Mouse (Mus musculus) G1E (cell line): ENCODE data around the gene Cpne6. TPM values are rescaled to one million over a fixed set of nuclear protein-coding genes. Genes with fewer than 3 reads are reported as not detected.
A peak's percentile ranks its signal among the peaks of the same experiment; 100 is the strongest.

Experiments used
- ATAC-seq: 2 replicates; pipeline ENCODE4 v1.8.0; 2016; ENCODE audit warnings: mild to moderate bottlenecking; ENCODE audit not compliant: insufficient number of reproducible peaks, poor library complexity, low FRiP score, severe bottlenecking; ENCODE audit errors: extremely low read depth
- DNase-seq: peaks from one replicate; pipeline ENCODE4 v3.0.0; 2012; ENCODE audit warnings: low spot score
- H3K27me3 ChIP-seq: 2 replicates; pipeline ENCODE4 v1.6.1; 2012; ENCODE audit warnings: mild to moderate bottlenecking, low read length, inconsistent platforms; ENCODE audit not compliant: insufficient read depth
- H3K36me3 ChIP-seq: replicated peaks from 2 replicates; pipeline ENCODE3; 2012; ENCODE audit warnings: mild to moderate bottlenecking, inconsistent platforms
- H3K4me1 ChIP-seq: 2 replicates; pipeline ENCODE4 v1.6.1; 2012; ENCODE audit warnings: low read depth, low read length, inconsistent platforms, mixed read lengths; ENCODE audit not compliant: insufficient read depth
- H3K4me3 ChIP-seq: 2 replicates; pipeline ENCODE4 v1.5.1; 2012; ENCODE audit warnings: low read depth, mild to moderate bottlenecking, inconsistent platforms, low read length, moderate library complexity, mixed read lengths
- H3K9me3 ChIP-seq: replicated peaks from 2 replicates; pipeline ENCODE4 v1.6.1; 2012; ENCODE audit warnings: inconsistent platforms
- CTCF ChIP-seq: IDR thresholded peaks from 2 replicates; pipeline ENCODE4 v1.5.1; 2012; ENCODE audit warnings: low read depth, low read length, inconsistent platforms, mixed read lengths
- GATA1 ChIP-seq: IDR thresholded peaks from 2 replicates; pipeline ENCODE4 v1.6.1; 2012; ENCODE audit warnings: borderline replicate concordance, low read length, inconsistent platforms, mixed read lengths
- GATA2 ChIP-seq: IDR thresholded peaks from 2 replicates; pipeline ENCODE4 v1.6.1; 2012; ENCODE audit warnings: low read depth, low read length, inconsistent platforms, borderline replicate concordance
- POLR2AphosphoS5 ChIP-seq: IDR thresholded peaks from 2 replicates; pipeline ENCODE4 v1.6.1; 2012; ENCODE audit warnings: low read depth, low read length, inconsistent platforms; ENCODE audit not compliant: insufficient replicate concordance
- TAL1 ChIP-seq: conservative IDR thresholded peaks from 2 replicates; pipeline ENCODE4 v1.6.1; 2012; ENCODE audit warnings: low read depth, low read length, inconsistent platforms, mixed read lengths
- polyA plus RNA-seq: library from polyadenylated mRNA; stranded (reverse); fragments of >175 nt; gene quantifications from 2 replicates; pipeline ENCODE4 v1.2.3, GENCODE M21; 2012
- total RNA-seq, 2 experiments: library from RNA; stranded (forward) in 1 of 2; stranded (reverse) in 1 of 2; fragments of 200-1000 nt in 1 of 2; fragments of >200 nt in 1 of 2; fragmentation: Nextera tagmentation in 1 of 2; gene quantifications; 2 replicates each; pipeline ENCODE4 v1.2.3; 2014 to 2017

Cpne6 gene
- total and polyA plus RNA-seq, 3 experiments: 0.03 to 0.11 TPM; not detected in 1

- no peak for ATAC-seq
- peak overlapping the region; percentile 78 for H3K4me3 ChIP-seq
- DNase-seq: peak; percentile 45
- H3K27me3 ChIP-seq: peaks cover 6% of the 10 kb centered on the region
- H3K36me3 ChIP-seq: peaks cover 43% of the 10 kb centered on the region
- TF ChIP-seq GATA1: no peak
- TF ChIP-seq CTCF: no peak
- TF ChIP-seq POLR2AphosphoS5: no peak
- TF ChIP-seq TAL1: no peak
- no peak for TF ChIP-seq GATA2
- peaks cover 39% of the 10 kb centered on the region for H3K4me1 ChIP-seq
- no peaks in the 10 kb centered on the region for H3K9me3 ChIP-seq
Observed at GRCm38 (mm10) chr14:55540787-55541321, 30.6 kb downstream of the Cpne6 start.

- ATAC-seq (no peak), DNase-seq (no peak)
- Histone ChIP-seq H3K36me3 (peaks cover 56% of the 10 kb centered on the region), H3K27me3 (peaks cover 6% of the 10 kb centered on the region), H3K4me1 (peaks cover 35% of the 10 kb centered on the region), H3K4me3 (no peak overlapping the region), H3K9me3 (no peaks in the 10 kb centered on the region)
- no peak for TF ChIP-seq CTCF
- no peak for TF ChIP-seq GATA2
- no peak for TF ChIP-seq TAL1
- TF ChIP-seq POLR2AphosphoS5: no peak
- TF ChIP-seq GATA1: no peak
Observed at GRCm38 (mm10) chr14:55542268-55542667, 32.0 kb downstream of the Cpne6 start.

- Histone ChIP-seq H3K4me3 (no peak overlapping the region), H3K9me3 (no peaks in the 10 kb centered on the region), H3K27me3 (no peaks in the 10 kb centered on the region; the same call in 1 of the 2 replicates), H3K36me3 (peaks cover 77% of the 10 kb centered on the region), H3K4me1 (peaks cover 34% of the 10 kb centered on the region)
- no peak for DNase-seq
- no peak for ATAC-seq
- TF ChIP-seq CTCF (no peak), TAL1 (no peak), POLR2AphosphoS5 (no peak), GATA2 (no peak), GATA1 (no peak)
Observed at GRCm38 (mm10) chr14:55544334-55544733, 34.1 kb downstream of the Cpne6 start.

GRCm38 (mm10) chr14:55550191-55550590, 39.9 kb downstream of the Cpne6 start:
- Histone ChIP-seq H3K27me3 (no peaks in the 10 kb centered on the region), H3K4me1 (peaks cover 14% of the 10 kb centered on the region), H3K4me3 (no peak overlapping the region), H3K9me3 (no peaks in the 10 kb centered on the region), H3K36me3 (peaks cover 58% of the 10 kb centered on the region)
- TF ChIP-seq GATA1 (no peak), CTCF (no peak), POLR2AphosphoS5 (no peak), GATA2 (no peak), TAL1 (no peak)
- DNase-seq (no peak), ATAC-seq (no peak)

GRCm38 (mm10) chr14:55551347-55551746, 41.1 kb downstream of the Cpne6 start:
- H3K9me3 ChIP-seq: no peaks in the 10 kb centered on the region
- peaks cover 46% of the 10 kb centered on the region for H3K36me3 ChIP-seq

GRCm38 (mm10) chr14:55551794-55552193, 41.5 kb downstream of the Cpne6 start:
- H3K27me3 ChIP-seq: no peaks in the 10 kb centered on the region
- TF ChIP-seq GATA2 (no peak), GATA1 (no peak), POLR2AphosphoS5 (no peak), CTCF (no peak), TAL1 (no peak)
- peaks cover 42% of the 10 kb centered on the region for H3K36me3 ChIP-seq
- no peak for ATAC-seq
- H3K4me3 ChIP-seq: no peak overlapping the region
- DNase-seq: no peak
- H3K9me3 ChIP-seq: no peaks in the 10 kb centered on the region
- peaks cover 26% of the 10 kb centered on the region for H3K4me1 ChIP-seq

More at GRCm38 (mm10) chr14:55551347-55551746, 41.1 kb downstream of the Cpne6 start:
- Histone ChIP-seq H3K27me3 (no peaks in the 10 kb centered on the region), H3K4me1 (peaks cover 21% of the 10 kb centered on the region), H3K4me3 (no peak overlapping the region)
- no peak for ATAC-seq
- DNase-seq: no peak
- TF ChIP-seq CTCF (no peak), TAL1 (no peak), GATA2 (no peak), POLR2AphosphoS5 (no peak), GATA1 (no peak)
